Mouse (Mus musculus): ENCODE data around the gene Wwc2.

Gene Wwc2

GRCm38 (mm10) chr8:47939933-47940870 is 50.5 kb downstream of the Wwc2 start:
- DNase-seq (ENCODE audit: low spot score) = no peak

GRCm38 (mm10) chr8:47939217-47939616 is 51.5 kb downstream of the Wwc2 start:
- no peak for DNase-seq (ENCODE audit: low spot score)

GRCm38 (mm10) chr8:47936386-47936785 is 54.3 kb downstream of the Wwc2 start:
- no peak for DNase-seq (ENCODE audit: low spot score)

GRCm38 (mm10) chr8:47935461-47935860 is 55.3 kb downstream of the Wwc2 start:
- DNase-seq (ENCODE audit: low spot score) = no peak

- no peak for DNase-seq (ENCODE audit: low spot score)
Measured at GRCm38 (mm10) chr8:47933087-47933486, 57.6 kb downstream of the Wwc2 start.

- DNase-seq (ENCODE audit: low spot score) = no peak
Measured at GRCm38 (mm10) chr8:47932028-47932790, 58.5 kb downstream of the Wwc2 start.

GRCm38 (mm10) chr8:47931371-47931770 is 59.4 kb downstream of the Wwc2 start:
- no peak for DNase-seq (ENCODE audit: low spot score)

- no peak for DNase-seq (ENCODE audit: low spot score)
Measured at GRCm38 (mm10) chr8:47929615-47930014, 61.1 kb downstream of the Wwc2 start.

- no peak for DNase-seq (ENCODE audit: low spot score)
Measured at GRCm38 (mm10) chr8:47928604-47929185, 62.0 kb downstream of the Wwc2 start.

GRCm38 (mm10) chr8:47924921-47925320 is 65.8 kb downstream of the Wwc2 start:
- no peak for DNase-seq (ENCODE audit: low spot score)

GRCm38 (mm10) chr8:47922816-47923215 is 67.9 kb downstream of the Wwc2 start:
- no peak for DNase-seq (ENCODE audit: low spot score)

- DNase-seq (ENCODE audit: low spot score) = no peak
Measured at GRCm38 (mm10) chr8:47922011-47922410, 68.7 kb downstream of the Wwc2 start.

GRCm38 (mm10) chr8:47920575-47921144 is 70.1 kb downstream of the Wwc2 start:
- DNase-seq (ENCODE audit: low spot score) = no peak

GRCm38 (mm10) chr8:47917060-47918035 is 73.4 kb downstream of the Wwc2 start:
- DNase-seq (ENCODE audit: low spot score) = no peak

GRCm38 (mm10) chr8:47915521-47915920 is 75.2 kb downstream of the Wwc2 start:
- no peak for DNase-seq (ENCODE audit: low spot score)

- DNase-seq (ENCODE audit: low spot score) = no peak
Measured at GRCm38 (mm10) chr8:47914946-47915345, 75.8 kb downstream of the Wwc2 start.

GRCm38 (mm10) chr8:47914161-47914560 is 76.6 kb downstream of the Wwc2 start:
- DNase-seq (ENCODE audit: low spot score) = no peak

- DNase-seq (ENCODE audit: low spot score) = no peak
Measured at GRCm38 (mm10) chr8:47913621-47914020, 77.1 kb downstream of the Wwc2 start.

GRCm38 (mm10) chr8:47909681-47910080 is 81.0 kb downstream of the Wwc2 start:
- no peak for DNase-seq (ENCODE audit: low spot score)

GRCm38 (mm10) chr8:47907056-47907455 is 83.7 kb downstream of the Wwc2 start:
- no peak for DNase-seq (ENCODE audit: low spot score)

GRCm38 (mm10) chr8:47906142-47906541 is 84.6 kb downstream of the Wwc2 start:
- DNase-seq (ENCODE audit: low spot score) = no peak
